Mouse (Mus musculus) intestine, embryonic 14.5 days (tissue): ENCODE results near the gene Ehd1. TPM values are rescaled to one million over a fixed set of nuclear protein-coding genes. Genes with fewer than 3 reads are reported as not detected.

ENCODE experiments used
- ATAC-seq: fragments of 200-750 bp; cut with Nextera tagmentation; replicated peaks from 2 replicates; pipeline ENCODE4 v1.8.0; 2017; ENCODE audit warnings: low read depth, moderate number of reproducible peaks, moderate TSS enrichment, moderate library complexity; ENCODE audit not compliant: low FRiP score, low TSS enrichment
- DNase-seq: peaks from one replicate; pipeline ENCODE4 v3.0.0-alpha.2; 2018; ENCODE audit warnings: low spot score
- H3K27ac ChIP-seq: fragments of 300-500 bp; sonication (generic); 2 replicates; pipeline ENCODE4 v1.5.1; 2014; ENCODE audit warnings: low read depth, mild to moderate bottlenecking, control low read depth
- H3K27me3 ChIP-seq: fragments of 300-500 bp; sonication (generic); replicated peaks from 2 replicates; pipeline ENCODE4 v1.6.1; 2014; ENCODE audit warnings: low read length, control low read depth; ENCODE audit not compliant: control insufficient read depth, insufficient read depth
- H3K36me3 ChIP-seq: fragments of 300-500 bp; sonication (generic); 2 replicates; pipeline ENCODE4 v1.6.1; 2014; ENCODE audit warnings: low read length, control low read depth; ENCODE audit not compliant: control insufficient read depth, insufficient read depth
- H3K4me1 ChIP-seq: fragments of 300-500 bp; sonication (generic); replicated peaks from 2 replicates; pipeline ENCODE4 v1.6.1; 2014; ENCODE audit warnings: low read length, control low read depth, mixed read lengths; ENCODE audit not compliant: control insufficient read depth, insufficient read depth
- H3K4me2 ChIP-seq: fragments of 300-500 bp; sonication (generic); 2 replicates; pipeline ENCODE4 v1.6.1; 2014; ENCODE audit warnings: low read length
- H3K4me3 ChIP-seq: fragments of 300-500 bp; sonication (generic); 2 replicates; pipeline ENCODE4 v1.5.1; 2014; ENCODE audit warnings: low read depth, low read length, control low read depth, mixed read lengths
- H3K9ac ChIP-seq: fragments of 300-500 bp; sonication (generic); 2 replicates; pipeline ENCODE4 v1.6.1; 2014; ENCODE audit warnings: mild to moderate bottlenecking, low read length
- H3K9me3 ChIP-seq: fragments of 300-500 bp; sonication (generic); 2 replicates; pipeline ENCODE4 v1.6.1; 2016; ENCODE audit warnings: low read length, control low read depth; ENCODE audit not compliant: control insufficient read depth
- WGBS: fragments of 180-500 bp; shearing (Covaris S2); extraction: QIAGEN DNeasy Blood & Tissue Kit; methylation state at CpG from one replicate; pipeline ENCODE4 v1.1.7; 2014; 5-methylcytosine and 5-hydroxymethylcytosine counted together
- polyA plus RNA-seq: library from polyadenylated mRNA; unstranded; fragments of >200 nt; fragmentation: Nextera tagmentation; extraction: Ambion mirVana; gene quantifications from 2 replicates; pipeline ENCODE4 v1.2.1, GENCODE M21; 2014

The Ehd1 gene
- polyA plus RNA-seq, 1 experiment from 2014 or later = 46.9 TPM

GRCm38 (mm10) chr19:6265727-6266182 is 10.8 kb upstream of the Ehd1 start:
- no peak for DNase-seq
- H3K9ac ChIP-seq = no peak overlapping the region
- H3K4me3 ChIP-seq = no peak overlapping the region

GRCm38 (mm10) chr19:6267306-6268169 is 9.0 kb upstream of the Ehd1 start:
- no peak overlapping the region for H3K9ac ChIP-seq
- ATAC-seq (no peak), DNase-seq (no peak)
- 0 out of 2 replicates have a peak, but pooled peaks cover 3% of the 10 kb centered on the region for H3K27me3 ChIP-seq
- H3K4me2 ChIP-seq = no peak overlapping the region
- H3K27ac ChIP-seq = no peak overlapping the region
- H3K4me3 ChIP-seq = no peak overlapping the region
- peaks cover 2% of the 10 kb centered on the region; the same call in 1 of the 2 replicates for H3K36me3 ChIP-seq
- WGBS = 52% methylated on average over 11 of the region's 11 CpGs
- H3K9me3 ChIP-seq = no peaks in the 10 kb centered on the region
- 0 out of 2 replicates have a peak, but pooled peaks cover 5% of the 10 kb centered on the region for H3K4me1 ChIP-seq

More at GRCm38 (mm10) chr19:6265727-6266182, 10.8 kb upstream of the Ehd1 start:
- Histone ChIP-seq H3K9me3 (no peaks in the 10 kb centered on the region), H3K27me3 (no peaks in the 10 kb centered on the region), H3K4me2 (peak overlapping the region; percentile 45), H3K4me1 (no peaks in the 10 kb centered on the region), H3K36me3 (peaks cover 17% of the 10 kb centered on the region), H3K27ac (no peak overlapping the region)
- 64% methylated on average over 6 of the region's 6 CpGs for WGBS
- no peak for ATAC-seq

GRCm38 (mm10) chr19:6268170-6268528 is 8.4 kb upstream of the Ehd1 start:
- Histone ChIP-seq H3K27ac (no peak overlapping the region), H3K36me3 (no peaks in the 10 kb centered on the region), H3K9me3 (no peaks in the 10 kb centered on the region), H3K27me3 (0 out of 2 replicates have a peak, but pooled peaks cover 3% of the 10 kb centered on the region), H3K4me3 (no peak overlapping the region), H3K4me2 (no peak overlapping the region), H3K4me1 (0 out of 2 replicates have a peak, but pooled peaks cover 6% of the 10 kb centered on the region), H3K9ac (no peak overlapping the region)
- ATAC-seq (peak; percentile 40; the same call in 1 of the 2 replicates), DNase-seq (peak; percentile 97)
- WGBS = 14% methylated on average over 8 of the region's 8 CpGs

- Histone ChIP-seq H3K36me3 (no peaks in the 10 kb centered on the region), H3K4me1 (0 out of 2 replicates have a peak, but pooled peaks cover 6% of the 10 kb centered on the region), H3K27me3 (0 out of 2 replicates have a peak, but pooled peaks cover 3% of the 10 kb centered on the region), H3K9me3 (no peaks in the 10 kb centered on the region), H3K9ac (no peak overlapping the region), H3K4me3 (no peak overlapping the region), H3K4me2 (no peak overlapping the region), H3K27ac (no peak overlapping the region)
- ATAC-seq = no peak
- 78% methylated on average over 7 of the region's 7 CpGs for WGBS
- DNase-seq = no peak
Observed at GRCm38 (mm10) chr19:6268670-6269132, 7.8 kb upstream of the Ehd1 start.

- ATAC-seq = no peak
- Histone ChIP-seq H3K27ac (no peak overlapping the region), H3K36me3 (no peaks in the 10 kb centered on the region), H3K4me3 (no peak overlapping the region), H3K9me3 (no peaks in the 10 kb centered on the region), H3K4me2 (no peak overlapping the region), H3K4me1 (0 out of 2 replicates have a peak, but pooled peaks cover 6% of the 10 kb centered on the region), H3K9ac (no peak overlapping the region), H3K27me3 (0 out of 2 replicates have a peak, but pooled peaks cover 3% of the 10 kb centered on the region)
- no peak for DNase-seq
- 85% methylated on average over 8 of the region's 8 CpGs for WGBS
Observed at GRCm38 (mm10) chr19:6269798-6270475, 6.6 kb upstream of the Ehd1 start.

- H3K27ac ChIP-seq = no peak overlapping the region
Observed at GRCm38 (mm10) chr19:6270661-6271060, 5.9 kb upstream of the Ehd1 start.

GRCm38 (mm10) chr19:6271206-6271605 is 5.3 kb upstream of the Ehd1 start:
- DNase-seq (no peak), ATAC-seq (no peak)
- no peaks in the 10 kb centered on the region for H3K9me3 ChIP-seq
- 25% methylated on average over 8 of the region's 8 CpGs for WGBS
- H3K9ac ChIP-seq = no peak overlapping the region
- H3K4me3 ChIP-seq = no peak overlapping the region
- no peaks in the 10 kb centered on the region for H3K36me3 ChIP-seq
- H3K27ac ChIP-seq = no peak overlapping the region
- peaks cover 13% of the 10 kb centered on the region for H3K4me1 ChIP-seq
- 0 out of 2 replicates have a peak, but pooled peaks cover 3% of the 10 kb centered on the region for H3K27me3 ChIP-seq
- H3K4me2 ChIP-seq = no peak overlapping the region

More at GRCm38 (mm10) chr19:6270661-6271060, 5.9 kb upstream of the Ehd1 start:
- Histone ChIP-seq H3K27me3 (0 out of 2 replicates have a peak, but pooled peaks cover 3% of the 10 kb centered on the region), H3K36me3 (no peaks in the 10 kb centered on the region), H3K4me3 (no peak overlapping the region), H3K9me3 (no peaks in the 10 kb centered on the region), H3K9ac (no peak overlapping the region), H3K4me2 (no peak overlapping the region), H3K4me1 (peaks cover 10% of the 10 kb centered on the region)
- ATAC-seq = no peak
- 51% methylated on average over 9 of the region's 9 CpGs for WGBS
- no peak for DNase-seq

- ATAC-seq = no peak
- Histone ChIP-seq H3K9ac (no peak overlapping the region), H3K27ac (no peak overlapping the region; the same call in 1 of the 2 replicates)
Observed at GRCm38 (mm10) chr19:6272053-6272452, 4.5 kb upstream of the Ehd1 start.

More at GRCm38 (mm10) chr19:6272053-6272452, 4.5 kb upstream of the Ehd1 start:
- Histone ChIP-seq H3K4me3 (no peak overlapping the region), H3K27me3 (0 out of 2 replicates have a peak, but pooled peaks cover 3% of the 10 kb centered on the region), H3K36me3 (no peaks in the 10 kb centered on the region), H3K4me1 (peaks cover 13% of the 10 kb centered on the region), H3K4me2 (no peak overlapping the region), H3K9me3 (no peaks in the 10 kb centered on the region)
- DNase-seq = no peak
- WGBS = 62% methylated on average over 7 of the region's 7 CpGs
